Comparison of ENCODE assay signal across 8 mouse cellular contexts in genomic region chr5:150220333-150220732, GRCm38 (mm10).
A peak's percentile ranks its signal among the peaks of the same experiment; 100 is the strongest.
DNase-seq lines count a peak whose midpoint lies in the region; ATAC-seq lines count a peak whose summit lies in the region.

No protein-coding gene starts in this region.

- H3K36me3 ChIP-seq in heart, embryonic 16.5 days (ENCODE audit: control insufficient read depth, insufficient read depth), result peaks cover 3% of the 10 kb centered on the region; the same call in 1 of the 2 replicates

- intact Hi-C loops in left cerebral cortex, postnatal 36 days (cut with DNase I), result loop anchor here (5.0 kb wide), 1 partner anchor 33 kb away; no protein-coding TSS in a partner anchor

- H3K4me3 ChIP-seq in heart, embryonic 16.5 days (ENCODE audit: low read length), result no peak overlapping the region

- ATAC-seq in heart, embryonic 16.5 days (replicated peaks; ENCODE audit: extremely low read depth, insufficient read depth, low FRiP score), result 0 out of 2 replicates have a peak, but pooled peaks have one; percentile 28
- peak; percentile 96 for ATAC-seq in megakaryocyte-erythroid progenitor cell, adult 5-6 weeks (replicated peaks; ENCODE audit: low FRiP score, low TSS enrichment, poor library complexity, severe bottlenecking)

- WGBS in heart, embryonic 16.5 days, result 34% methylated on average over 7 of the region's 7 CpGs

- H3K4me1 ChIP-seq in heart, embryonic 16.5 days (ENCODE audit: control insufficient read depth, insufficient read depth, low read length), result peaks cover 6% of the 10 kb centered on the region; the same call in 1 of the 2 replicates

- no peak overlapping the region for H3K4me2 ChIP-seq in heart, embryonic 16.5 days (ENCODE audit: low read depth, low read length)

- H3K9me3 ChIP-seq in heart, embryonic 16.5 days (replicated peaks; ENCODE audit: control insufficient read depth, low read length), result 0 out of 2 replicates have a peak, but pooled peaks cover 2% of the 10 kb centered on the region

- no peak overlapping the region for H3K9ac ChIP-seq in heart, embryonic 16.5 days (ENCODE audit: low read length)

- H3K27me3 ChIP-seq in heart, embryonic 16.5 days (ENCODE audit: control insufficient read depth, insufficient read depth, low read length), result no peaks in the 10 kb centered on the region

- no peak for DNase-seq in heart, adult 9 months (ENCODE audit: low spot score in 2 of 2)
- peak; percentile 65 for DNase-seq in ovary, postnatal 36 days (ENCODE audit: low spot score)
- no peak for DNase-seq in ovary, postnatal 10 days (ENCODE audit: low spot score)
- peak; percentile 50 for DNase-seq in embryo, embryonic 11 days
- no peak for DNase-seq in MN1 (ENCODE audit: low spot score)
- DNase-seq in left cerebral cortex, postnatal 36 days (ENCODE audit: low spot score in 2 of 2), result no peak

- H3K27ac ChIP-seq in heart, embryonic 16.5 days (ENCODE audit: low read length), result no peak overlapping the region

Comparison
In these comparisons a context has a peak if more than half of its experiments do, and no peak if none do; other contexts are left out.
1. DNase-seq: peak in ovary, postnatal 36 days (single experiment) and embryo, embryonic 11 days (single experiment); none in heart, adult 9 months (0 of 2), ovary, postnatal 10 days (single experiment), MN1 (single experiment) and left cerebral cortex, postnatal 36 days (0 of 2).